Mouse (Mus musculus) testis, postnatal 14 days (tissue): Measurements from ENCODE around the gene Psma2.

Source experiments
- DNase-seq: peaks from one replicate; pipeline ENCODE4 v3.0.0; 2021; ENCODE audit warnings: low spot score

The Psma2 gene

DNA sequence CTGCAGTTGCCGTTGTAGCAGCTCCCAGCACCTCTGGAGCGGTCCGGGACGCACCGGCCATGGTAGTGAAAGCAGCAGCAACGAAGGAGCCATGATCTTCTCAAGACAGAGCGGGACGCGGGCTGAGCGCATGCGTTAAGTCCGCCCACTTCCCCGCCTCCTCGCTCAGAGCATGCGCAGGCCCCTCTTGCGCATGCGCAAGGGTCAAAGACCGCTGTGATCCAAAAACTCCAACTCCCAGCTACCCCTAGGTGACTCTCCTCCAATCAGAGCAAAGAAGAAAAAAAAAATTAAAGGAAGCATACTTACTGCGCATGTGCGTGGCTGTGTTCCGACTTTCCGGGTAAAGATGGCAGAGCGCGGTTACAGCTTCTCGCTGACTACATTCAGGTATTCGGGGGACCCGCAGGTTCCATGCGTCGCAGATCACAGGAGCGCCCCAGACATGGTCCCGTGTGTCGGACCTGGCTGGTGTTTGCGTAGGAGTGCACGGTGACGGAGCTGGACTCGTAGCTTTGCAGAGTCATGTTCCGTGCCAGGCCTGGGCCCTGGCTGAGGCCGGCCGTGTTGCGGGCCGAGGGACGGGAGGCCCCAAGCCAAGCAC, at the start of gene Psma2, which contains the start of gene Mrpl32:
Gene Psma2 (plus strand): TSS at position 315 of the 604 bp plus-strand sequence.
Gene Mrpl32 (minus strand): TSS at position 240 of the 604 bp plus-strand sequence.
- peak; percentile 97 for DNase-seq

- DNase-seq: no peak
These were observed 38.9 kb upstream of the Psma2 start for GRCm38 (mm10) chr13:14574128-14574527.

DNA sequence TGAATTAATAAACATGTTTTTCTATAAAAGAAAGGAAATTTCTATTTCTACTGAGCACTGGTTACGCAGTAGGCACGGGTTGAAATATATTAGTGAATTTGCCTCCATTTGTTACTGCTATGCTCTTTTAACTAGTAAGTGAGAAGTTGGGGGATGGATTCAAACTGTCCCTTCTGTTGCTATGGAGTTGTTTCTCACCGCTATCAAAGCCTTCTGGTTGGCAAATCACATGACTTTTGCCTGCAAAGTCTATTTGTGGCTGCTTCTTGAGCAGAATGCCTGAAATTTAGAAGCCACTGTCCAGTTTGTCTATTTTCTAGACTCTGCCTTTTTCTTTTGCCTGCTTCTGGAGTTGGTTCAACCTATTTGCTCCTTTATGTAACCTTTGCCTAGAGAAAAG, 32.6 kb upstream of the Psma2 start:
- DNase-seq: no peak

- DNase-seq: no peak
These were observed 10.3 kb upstream of the Psma2 start for GRCm38 (mm10) chr13:14602744-14603143.

DNA sequence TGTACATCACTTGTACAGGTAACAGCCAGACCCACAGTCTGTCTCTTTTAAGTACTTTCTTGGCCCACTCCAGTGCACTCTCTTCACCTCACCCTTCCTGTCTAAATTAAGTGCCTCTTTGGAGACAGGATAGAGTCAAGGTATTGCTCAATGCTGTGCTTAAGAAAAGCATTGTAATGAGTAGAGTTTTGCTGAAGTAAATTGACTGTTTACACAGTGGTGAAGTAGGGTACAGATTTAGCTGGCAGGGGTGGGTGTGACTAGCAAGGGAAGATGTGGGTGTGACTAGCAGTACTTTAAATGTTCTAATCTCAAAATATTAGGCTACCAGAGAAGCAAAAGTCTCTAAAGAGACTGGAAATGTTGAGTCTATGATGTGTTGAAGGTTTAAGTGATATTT, 5.4 kb upstream of the Psma2 start:
- DNase-seq: no peak

- DNase-seq: no peak
These were observed 577 bp upstream of the Psma2 start for GRCm38 (mm10) chr13:14612463-14612862.

DNA sequence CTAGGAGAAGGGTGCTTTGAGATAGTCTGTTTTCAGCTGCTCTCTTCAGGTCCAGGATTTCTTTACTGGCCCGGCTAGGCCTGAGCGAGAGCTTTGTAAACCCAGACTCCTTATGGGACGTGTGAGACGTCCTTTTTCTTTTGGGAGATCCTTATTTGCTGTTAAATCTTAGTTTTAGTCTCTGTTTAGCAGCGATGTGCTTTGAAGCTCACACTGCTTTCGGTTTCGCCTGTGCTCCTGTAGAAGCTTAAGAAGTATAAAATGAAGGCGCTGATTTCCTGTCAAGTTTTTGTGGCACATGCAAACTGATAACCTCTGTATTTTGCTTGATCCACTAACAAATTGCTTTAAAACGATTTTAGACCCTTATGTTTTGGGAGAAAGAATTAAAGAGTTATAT, 513 bp downstream of the Psma2 start:
- DNase-seq: no peak

DNA sequence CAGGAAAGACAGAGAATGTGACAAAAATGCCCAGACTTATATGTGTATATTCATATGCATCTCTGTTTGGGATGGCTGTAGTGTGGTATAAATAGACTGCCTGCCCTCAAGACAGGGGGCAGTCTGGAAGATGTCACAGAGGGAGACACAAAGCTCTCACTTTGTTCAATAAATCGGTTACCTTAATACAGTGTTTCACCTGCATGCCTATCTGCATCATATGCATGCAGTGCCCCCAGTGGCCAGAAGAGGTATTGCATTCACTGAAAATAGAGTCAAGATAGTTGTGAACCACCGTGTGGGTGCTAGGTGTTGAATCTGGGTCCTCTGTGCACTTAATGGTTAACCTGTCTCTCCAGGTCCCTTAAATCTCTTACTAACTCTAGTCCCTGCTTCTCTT, 5.7 kb downstream of the Psma2 start:
- peak; percentile 29 for DNase-seq

DNA sequence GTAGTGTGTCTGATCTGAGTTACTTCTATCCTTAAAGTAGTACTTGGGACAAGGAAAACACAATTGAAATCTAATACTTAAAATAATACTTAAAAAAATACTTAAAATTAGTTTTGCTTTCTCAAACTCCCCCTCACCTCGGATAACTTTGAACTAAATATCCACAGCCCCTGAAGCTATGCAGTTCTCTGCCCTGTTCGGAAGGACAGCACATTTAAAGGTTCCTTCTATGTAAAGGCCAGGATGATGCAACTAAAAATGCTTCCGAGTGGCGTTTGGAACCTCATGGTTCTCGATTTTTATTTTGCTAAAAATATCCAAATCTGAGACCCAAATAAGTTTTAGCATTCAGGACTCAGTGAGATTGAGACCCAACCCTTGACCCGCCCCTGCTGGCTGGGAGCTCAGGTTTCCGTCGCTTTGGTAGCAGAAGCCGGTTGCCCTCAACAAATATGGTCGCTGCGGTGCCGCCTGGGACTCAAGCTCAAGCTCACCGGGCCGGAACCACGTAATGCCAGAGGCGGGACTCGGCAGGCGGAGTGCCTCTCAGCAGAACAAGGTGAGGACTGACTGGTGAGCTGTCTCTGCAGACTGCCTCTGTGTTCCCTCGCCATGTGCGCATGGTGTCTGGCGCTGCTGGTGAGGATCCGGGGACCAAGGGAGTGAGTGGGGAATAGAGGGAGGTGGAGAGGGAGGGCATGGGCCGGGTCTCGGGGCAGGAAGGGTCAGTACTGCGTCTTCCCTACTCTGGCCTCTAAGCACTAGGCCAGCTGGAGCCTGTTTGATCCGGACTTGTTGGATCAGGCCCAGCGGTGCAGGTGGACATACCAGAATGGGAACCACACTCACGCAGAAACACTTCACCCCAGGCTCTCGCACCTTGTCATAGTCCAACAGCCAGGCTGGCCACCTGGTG, 16.9 kb downstream of the Psma2 start, which contains the start of gene AW209491:
Gene AW209491 (plus strand): TSS at position 429 of the 916 bp plus-strand sequence.
- DNase-seq: peak; percentile 91

DNA sequence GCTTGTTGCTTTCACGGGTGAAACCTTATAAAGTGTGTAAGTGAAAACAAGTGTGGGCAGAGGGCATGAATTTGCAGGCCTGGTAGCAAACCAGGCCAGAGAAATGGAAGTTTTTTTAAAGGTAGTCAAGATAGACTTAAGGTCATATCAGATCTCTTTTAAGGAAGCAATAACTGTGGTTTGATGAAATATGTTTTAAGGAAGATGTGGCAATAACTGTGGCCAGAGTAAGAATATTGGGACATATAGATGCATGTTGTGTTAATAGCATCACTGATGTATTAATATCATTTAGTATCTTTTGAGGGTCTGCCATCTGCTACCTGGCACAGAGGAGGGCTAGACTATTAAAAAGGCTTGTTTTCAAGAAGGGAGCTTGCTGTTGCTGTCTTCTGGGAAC, 27.0 kb downstream of the Psma2 start:
- no peak for DNase-seq

GRCm38 (mm10) chr13:14649301-14649700, 36.3 kb downstream of the Psma2 start:
- no peak for DNase-seq

DNA sequence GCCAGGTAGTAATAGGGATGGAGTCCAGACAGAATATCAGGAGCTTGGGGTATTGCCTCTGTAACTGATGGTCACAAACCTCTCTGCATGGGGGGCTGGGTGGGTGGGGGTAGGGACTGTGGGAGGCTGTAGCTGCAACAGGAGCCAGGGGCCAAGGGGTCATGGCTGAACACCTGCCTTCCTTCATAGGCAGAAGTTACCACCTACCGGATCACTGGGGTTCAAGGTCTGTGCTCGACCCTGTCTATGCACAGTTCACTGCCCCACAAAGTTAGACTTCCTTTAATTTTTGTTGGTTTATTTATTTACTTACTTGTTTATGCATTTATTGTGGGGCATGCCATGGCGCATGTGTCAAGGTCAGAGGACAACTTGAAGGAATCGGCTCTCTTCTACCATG, 54.1 kb downstream of the Psma2 start:
- no peak for DNase-seq

- DNase-seq: no peak
These were observed 57.3 kb downstream of the Psma2 start for GRCm38 (mm10) chr13:14670342-14670741.

- DNase-seq: no peak
These were observed 75.9 kb downstream of the Psma2 start for GRCm38 (mm10) chr13:14688955-14689354.

GRCm38 (mm10) chr13:14716801-14717200, 103.8 kb downstream of the Psma2 start:
- DNase-seq: no peak

- DNase-seq: no peak
These were observed 104.7 kb downstream of the Psma2 start for GRCm38 (mm10) chr13:14717755-14718154.
